Mouse (Mus musculus): ENCODE measurements around the gene Tyk2. TPM values are rescaled to one million over a fixed set of nuclear protein-coding genes. Genes with fewer than 3 reads are reported as not detected.

Gene Tyk2
- polyA plus RNA-seq, 1 experiment: 33.7 TPM

- TF ChIP-seq CTCF (IDR thresholded peaks at IDR 0.05; ENCODE audit: insufficient read depth, low read length) (peak; percentile 73), POLR2A (IDR thresholded peaks at IDR 0.05; ENCODE audit: borderline replicate concordance, extremely low read depth, low read depth, low read length) (no peak)
- no peak overlapping the region for H3K4me3 ChIP-seq (replicated peaks; ENCODE audit: extremely low read depth, low read depth, low read length)
- H3K4me1 ChIP-seq (ENCODE audit: control insufficient read depth, insufficient read depth, low read length): peaks cover 21% of the 10 kb centered on the region
- no peak for DNase-seq
- WGBS: 1% methylated on average over 11 of the region's 11 CpGs
Observed at GRCm38 (mm10) chr9:21152715-21153114, 21.7 kb upstream of the Tyk2 start.

GRCm38 (mm10) chr9:21149654-21150419 lies 18.8 kb upstream of the Tyk2 start, which contains the start of gene Cdc37:
TSS of gene Cdc37 (minus strand) at chr9:21149982.
- Histone ChIP-seq H3K4me1 (ENCODE audit: control insufficient read depth, insufficient read depth, low read length) (peaks cover 28% of the 10 kb centered on the region), H3K4me3 (replicated peaks; ENCODE audit: extremely low read depth, low read depth, low read length) (peak within 1 kb of the TSS; percentile 80)
- peak; percentile 91 for DNase-seq
- 2% methylated on average over 56 of the region's 56 CpGs for WGBS
- TF ChIP-seq CTCF (IDR thresholded peaks at IDR 0.05; ENCODE audit: insufficient read depth, low read length): no peak
- TF ChIP-seq POLR2A (IDR thresholded peaks at IDR 0.05; ENCODE audit: borderline replicate concordance, extremely low read depth, low read depth, low read length): peak; percentile 73

GRCm38 (mm10) chr9:21149077-21149653 lies 18.1 kb upstream of the Tyk2 start:
- DNase-seq: no peak
- no peak for TF ChIP-seq CTCF (IDR thresholded peaks at IDR 0.05; ENCODE audit: insufficient read depth, low read length)
- no peak for TF ChIP-seq POLR2A (IDR thresholded peaks at IDR 0.05; ENCODE audit: borderline replicate concordance, extremely low read depth, low read depth, low read length)
- Histone ChIP-seq H3K4me1 (ENCODE audit: control insufficient read depth, insufficient read depth, low read length) (peaks cover 26% of the 10 kb centered on the region), H3K4me3 (replicated peaks; ENCODE audit: extremely low read depth, low read depth, low read length) (peak overlapping the region; percentile 80)
- WGBS: under 1% methylated on average over 8 of the region's 8 CpGs

- Histone ChIP-seq H3K4me1 (ENCODE audit: control insufficient read depth, insufficient read depth, low read length) (peaks cover 23% of the 10 kb centered on the region), H3K4me3 (replicated peaks; ENCODE audit: extremely low read depth, low read depth, low read length) (no peak overlapping the region)
- no peak for TF ChIP-seq POLR2A (IDR thresholded peaks at IDR 0.05; ENCODE audit: borderline replicate concordance, extremely low read depth, low read depth, low read length)
- TF ChIP-seq CTCF (IDR thresholded peaks at IDR 0.05; ENCODE audit: insufficient read depth, low read length): no peak
- DNase-seq: no peak
Observed at GRCm38 (mm10) chr9:21148427-21148826, 17.4 kb upstream of the Tyk2 start.

- no peak for TF ChIP-seq CTCF (IDR thresholded peaks at IDR 0.05; ENCODE audit: insufficient read depth, low read length)
- no peak for TF ChIP-seq POLR2A (IDR thresholded peaks at IDR 0.05; ENCODE audit: borderline replicate concordance, extremely low read depth, low read depth, low read length)
- no peak overlapping the region for H3K4me3 ChIP-seq (replicated peaks; ENCODE audit: extremely low read depth, low read depth, low read length)
- no peak for DNase-seq
- WGBS: 30% methylated on average over 10 of the region's 10 CpGs
- peaks cover 21% of the 10 kb centered on the region for H3K4me1 ChIP-seq (ENCODE audit: control insufficient read depth, insufficient read depth, low read length)
Observed at GRCm38 (mm10) chr9:21146722-21147121, 15.7 kb upstream of the Tyk2 start.

GRCm38 (mm10) chr9:21145431-21145830 lies 14.4 kb upstream of the Tyk2 start:
- 76% methylated on average over 4 of the region's 4 CpGs for WGBS
- DNase-seq: no peak

GRCm38 (mm10) chr9:21144361-21144760 lies 13.3 kb upstream of the Tyk2 start:
- DNase-seq: no peak
- Histone ChIP-seq H3K4me1 (ENCODE audit: control insufficient read depth, insufficient read depth, low read length) (peaks cover 21% of the 10 kb centered on the region), H3K4me3 (replicated peaks; ENCODE audit: extremely low read depth, low read depth, low read length) (no peak overlapping the region)
- 96% methylated on average over 3 of the region's 3 CpGs for WGBS
- TF ChIP-seq POLR2A (IDR thresholded peaks at IDR 0.05; ENCODE audit: borderline replicate concordance, extremely low read depth, low read depth, low read length): no peak
- no peak for TF ChIP-seq CTCF (IDR thresholded peaks at IDR 0.05; ENCODE audit: insufficient read depth, low read length)

More at GRCm38 (mm10) chr9:21145431-21145830, 14.4 kb upstream of the Tyk2 start:
- TF ChIP-seq POLR2A (IDR thresholded peaks at IDR 0.05; ENCODE audit: borderline replicate concordance, extremely low read depth, low read depth, low read length) (no peak), CTCF (IDR thresholded peaks at IDR 0.05; ENCODE audit: insufficient read depth, low read length) (no peak)
- H3K4me3 ChIP-seq (replicated peaks; ENCODE audit: extremely low read depth, low read depth, low read length): no peak overlapping the region
- peaks cover 21% of the 10 kb centered on the region for H3K4me1 ChIP-seq (ENCODE audit: control insufficient read depth, insufficient read depth, low read length)

- DNase-seq: no peak
- no peak overlapping the region for H3K4me3 ChIP-seq (replicated peaks; ENCODE audit: extremely low read depth, low read depth, low read length)
- peaks cover 3% of the 10 kb centered on the region for H3K4me1 ChIP-seq (ENCODE audit: control insufficient read depth, insufficient read depth, low read length)
- WGBS: 92% methylated on average over 14 of the region's 14 CpGs
- no peak for TF ChIP-seq POLR2A (IDR thresholded peaks at IDR 0.05; ENCODE audit: borderline replicate concordance, extremely low read depth, low read depth, low read length)
- TF ChIP-seq CTCF (IDR thresholded peaks at IDR 0.05; ENCODE audit: insufficient read depth, low read length): no peak
Observed at GRCm38 (mm10) chr9:21141922-21142321, 10.9 kb upstream of the Tyk2 start.

GRCm38 (mm10) chr9:21138386-21138785 lies 7.3 kb upstream of the Tyk2 start:
- TF ChIP-seq POLR2A (IDR thresholded peaks at IDR 0.05; ENCODE audit: borderline replicate concordance, extremely low read depth, low read depth, low read length) (no peak), CTCF (IDR thresholded peaks at IDR 0.05; ENCODE audit: insufficient read depth, low read length) (no peak)
- no peak for DNase-seq
- H3K4me1 ChIP-seq (ENCODE audit: control insufficient read depth, insufficient read depth, low read length): peaks cover 23% of the 10 kb centered on the region
- WGBS: 52% methylated on average over 4 of the region's 4 CpGs
- H3K4me3 ChIP-seq (replicated peaks; ENCODE audit: extremely low read depth, low read depth, low read length): no peak overlapping the region

GRCm38 (mm10) chr9:21137229-21137628 lies 6.2 kb upstream of the Tyk2 start:
- DNase-seq: peak; percentile 58

More at GRCm38 (mm10) chr9:21137229-21137628, 6.2 kb upstream of the Tyk2 start:
- peak; percentile 49 for TF ChIP-seq CTCF (IDR thresholded peaks at IDR 0.05; ENCODE audit: insufficient read depth, low read length)
- TF ChIP-seq POLR2A (IDR thresholded peaks at IDR 0.05; ENCODE audit: borderline replicate concordance, extremely low read depth, low read depth, low read length): no peak
- WGBS: 50% methylated on average over 3 of the region's 3 CpGs
- Histone ChIP-seq H3K4me1 (ENCODE audit: control insufficient read depth, insufficient read depth, low read length) (peaks cover 23% of the 10 kb centered on the region), H3K4me3 (replicated peaks; ENCODE audit: extremely low read depth, low read depth, low read length) (no peak overlapping the region)

Data from lung, adult 2 months (tissue).